Mouse (Mus musculus): ENCODE measurements around the gene Hdac11. TPM values are rescaled to one million over a fixed set of nuclear protein-coding genes. Genes with fewer than 3 reads are reported as not detected.
A peak's percentile ranks its signal among the peaks of the same experiment; 100 is the strongest.
"Not testable (repeated sequence)": the region's sequence is repeated elsewhere in the genome, so short reads cannot be mapped to it uniquely, and the experiment has no call there.

Gene Hdac11
- polyA plus RNA-seq, 1 experiment from 2014 or later, result 15.6 TPM

GRCm38 (mm10) chr6:91200429-91201188 is 44.1 kb downstream of the Hdac11 start:
- DNase-seq (ENCODE audit: low spot score), result peak; percentile 74
- Histone ChIP-seq H3K4me3 (no peak overlapping the region), H3K36me3 (no peaks in the 10 kb centered on the region), H3K9me3 (no peaks in the 10 kb centered on the region), H3K27ac (peak overlapping the region; percentile 86), H3K27me3 (ENCODE audit: insufficient read depth, poor library complexity, severe bottlenecking) (peaks cover 15% of the 10 kb centered on the region), H3K4me1 (replicated peaks) (peaks cover 40% of the 10 kb centered on the region)
- WGBS, result 28% methylated on average over 8 of the region's 8 CpGs

GRCm38 (mm10) chr6:91201881-91202341 is 45.4 kb downstream of the Hdac11 start:
- no peaks in the 10 kb centered on the region for H3K36me3 ChIP-seq
- H3K9me3 ChIP-seq, result no peaks in the 10 kb centered on the region
- DNase-seq (ENCODE audit: low spot score), result no peak
- peaks cover 34% of the 10 kb centered on the region for H3K4me1 ChIP-seq (replicated peaks)
- no peak overlapping the region for H3K4me3 ChIP-seq
- 87% methylated on average over 8 of the region's 8 CpGs for WGBS
- H3K27ac ChIP-seq, result peak overlapping the region; percentile 86
- H3K27me3 ChIP-seq (ENCODE audit: insufficient read depth, poor library complexity, severe bottlenecking), result peaks cover 11% of the 10 kb centered on the region

- no peak overlapping the region for H3K4me3 ChIP-seq
- WGBS, result 90% methylated on average over 4 of the region's 4 CpGs
- H3K9me3 ChIP-seq, result no peaks in the 10 kb centered on the region
- H3K36me3 ChIP-seq, result no peaks in the 10 kb centered on the region
- H3K27me3 ChIP-seq (ENCODE audit: insufficient read depth, poor library complexity, severe bottlenecking), result peaks cover 11% of the 10 kb centered on the region
- DNase-seq (ENCODE audit: low spot score), result no peak
- peaks cover 34% of the 10 kb centered on the region for H3K4me1 ChIP-seq (replicated peaks)
- H3K27ac ChIP-seq, result no peak overlapping the region
Observed at GRCm38 (mm10) chr6:91202571-91202970, 46.1 kb downstream of the Hdac11 start.

- no peaks in the 10 kb centered on the region for H3K9me3 ChIP-seq
- H3K27ac ChIP-seq, result 0 out of 2 replicates have a peak overlapping the region, but pooled peaks have one; percentile 16
- H3K4me3 ChIP-seq, result no peak overlapping the region
- DNase-seq (ENCODE audit: low spot score), result no peak
- no peaks in the 10 kb centered on the region for H3K36me3 ChIP-seq
- peaks cover 33% of the 10 kb centered on the region for H3K4me1 ChIP-seq (replicated peaks)
- 78% methylated on average over 3 of the region's 3 CpGs for WGBS
- H3K27me3 ChIP-seq (ENCODE audit: insufficient read depth, poor library complexity, severe bottlenecking), result peaks cover 10% of the 10 kb centered on the region
Observed at GRCm38 (mm10) chr6:91205346-91205745, 48.9 kb downstream of the Hdac11 start.

- Histone ChIP-seq H3K27me3 (ENCODE audit: insufficient read depth, poor library complexity, severe bottlenecking) (peaks cover 14% of the 10 kb centered on the region), H3K9me3 (no peaks in the 10 kb centered on the region), H3K27ac (0 out of 2 replicates have a peak overlapping the region, but pooled peaks have one; percentile 23), H3K4me3 (no peak overlapping the region), H3K36me3 (no peaks in the 10 kb centered on the region), H3K4me1 (replicated peaks) (peaks cover 33% of the 10 kb centered on the region)
- WGBS, result 71% methylated on average over 5 of the region's 5 CpGs
- no peak for DNase-seq (ENCODE audit: low spot score)
Observed at GRCm38 (mm10) chr6:91205791-91206190, 49.3 kb downstream of the Hdac11 start.

- WGBS, result 73% methylated on average over 3 of the region's 3 CpGs
- DNase-seq (ENCODE audit: low spot score), result no peak
- H3K4me3 ChIP-seq, result no peak overlapping the region
- H3K27ac ChIP-seq, result no peak overlapping the region
- no peaks in the 10 kb centered on the region for H3K36me3 ChIP-seq
- H3K4me1 ChIP-seq (replicated peaks), result peaks cover 32% of the 10 kb centered on the region
- H3K9me3 ChIP-seq, result no peaks in the 10 kb centered on the region
- peaks cover 25% of the 10 kb centered on the region for H3K27me3 ChIP-seq (ENCODE audit: insufficient read depth, poor library complexity, severe bottlenecking)
Observed at GRCm38 (mm10) chr6:91207491-91207890, 51.0 kb downstream of the Hdac11 start.

GRCm38 (mm10) chr6:91209780-91210179 is 53.3 kb downstream of the Hdac11 start:
- H3K4me1 ChIP-seq (replicated peaks), result peaks cover 45% of the 10 kb centered on the region
- peak; percentile 19 for DNase-seq (ENCODE audit: low spot score)
- no peak overlapping the region for H3K4me3 ChIP-seq
- no peaks in the 10 kb centered on the region for H3K36me3 ChIP-seq
- peak overlapping the region; percentile 76 for H3K27ac ChIP-seq
- no peaks in the 10 kb centered on the region for H3K9me3 ChIP-seq
- H3K27me3 ChIP-seq (ENCODE audit: insufficient read depth, poor library complexity, severe bottlenecking), result peaks cover 43% of the 10 kb centered on the region
- 12% methylated on average over 2 of the region's 2 CpGs for WGBS

GRCm38 (mm10) chr6:91210852-91211251 is 54.4 kb downstream of the Hdac11 start:
- no peaks in the 10 kb centered on the region for H3K9me3 ChIP-seq
- H3K27ac ChIP-seq, result peak overlapping the region; percentile 76
- H3K36me3 ChIP-seq, result no peaks in the 10 kb centered on the region
- H3K4me3 ChIP-seq, result no peak overlapping the region
- H3K4me1 ChIP-seq (replicated peaks), result peaks cover 49% of the 10 kb centered on the region
- DNase-seq (ENCODE audit: low spot score), result no peak
- 74% methylated on average over 3 of the region's 3 CpGs for WGBS
- H3K27me3 ChIP-seq (ENCODE audit: insufficient read depth, poor library complexity, severe bottlenecking), result peaks cover 47% of the 10 kb centered on the region

- H3K27ac ChIP-seq, result peak within 1 kb of the TSS; percentile 77
- peaks cover 47% of the 10 kb centered on the region for H3K27me3 ChIP-seq (ENCODE audit: insufficient read depth, poor library complexity, severe bottlenecking)
Observed at GRCm38 (mm10) chr6:91212155-91212554, 55.7 kb downstream of the Hdac11 start, which contains the start of gene Fbln2. Gene Fbln2 (plus strand): TSS chr6:91212455.

GRCm38 (mm10) chr6:91212571-91212970 is 56.1 kb downstream of the Hdac11 start:
- WGBS, result under 1% methylated on average over 29 of the region's 29 CpGs
- Histone ChIP-seq H3K36me3 (no peaks in the 10 kb centered on the region), H3K4me3 (peak overlapping the region; percentile 53), H3K27ac (peak overlapping the region; percentile 77), H3K4me1 (replicated peaks) (peaks cover 49% of the 10 kb centered on the region), H3K27me3 (ENCODE audit: insufficient read depth, poor library complexity, severe bottlenecking) (peaks cover 47% of the 10 kb centered on the region), H3K9me3 (no peaks in the 10 kb centered on the region)
- peak; percentile 77 for DNase-seq (ENCODE audit: low spot score)

More at GRCm38 (mm10) chr6:91212155-91212554, 55.7 kb downstream of the Hdac11 start, which contains the start of gene Fbln2:
- H3K36me3 ChIP-seq; H3K9me3 ChIP-seq; DNase-seq (ENCODE audit: low spot score): not testable (repeated sequence)
- peak within 1 kb of the TSS; percentile 53 for H3K4me3 ChIP-seq
- H3K4me1 ChIP-seq (replicated peaks), result peaks cover 49% of the 10 kb centered on the region

GRCm38 (mm10) chr6:91213287-91214218 is 57.1 kb downstream of the Hdac11 start:
- Histone ChIP-seq H3K27me3 (ENCODE audit: insufficient read depth, poor library complexity, severe bottlenecking) (peaks cover 46% of the 10 kb centered on the region), H3K27ac (peak overlapping the region; percentile 77; the same call in 1 of the 2 replicates), H3K4me1 (replicated peaks) (peaks cover 57% of the 10 kb centered on the region), H3K9me3 (no peaks in the 10 kb centered on the region), H3K4me3 (peak overlapping the region; percentile 53), H3K36me3 (no peaks in the 10 kb centered on the region)
- WGBS, result 68% methylated on average over 21 of the region's 21 CpGs
- DNase-seq (ENCODE audit: low spot score), result no peak

GRCm38 (mm10) chr6:91215454-91215853 is 59.0 kb downstream of the Hdac11 start:
- H3K4me1 ChIP-seq (replicated peaks), result peaks cover 49% of the 10 kb centered on the region
- H3K36me3 ChIP-seq, result no peaks in the 10 kb centered on the region
- H3K4me3 ChIP-seq, result no peak overlapping the region
- no peak for DNase-seq (ENCODE audit: low spot score)
- no peak overlapping the region for H3K27ac ChIP-seq
- peaks cover 36% of the 10 kb centered on the region for H3K27me3 ChIP-seq (ENCODE audit: insufficient read depth, poor library complexity, severe bottlenecking)
- no peaks in the 10 kb centered on the region for H3K9me3 ChIP-seq
- WGBS, result 72% methylated on average over 1 of the region's 1 CpGs

All from hindbrain, embryonic 10.5 days (tissue).